Mouse (Mus musculus): ENCODE results near the gene Il4. TPM values are rescaled to one million over a fixed set of nuclear protein-coding genes. Genes with fewer than 3 reads are reported as not detected.
"Not testable (repeated sequence)": the region's sequence is repeated elsewhere in the genome, so short reads cannot be mapped to it uniquely, and the experiment has no call there.

The Il4 gene
- total RNA-seq, 2 experiments from 2014 or later, result not detected

- Histone ChIP-seq H3K27ac (no peak overlapping the region), H3K4me3 (no peak overlapping the region)
- DNase-seq (ENCODE audit: low spot score in 2 of 2), result peak in 1 of 2 experiments; percentile 21
- peak; percentile 83 for TF ChIP-seq CTCF (conservative IDR thresholded peaks at IDR 0.05)
Measured at GRCm38 (mm10) chr11:53584849-53585248, 33.6 kb downstream of the Il4 start.

- H3K4me3 ChIP-seq, result no peak overlapping the region
- no peak for DNase-seq (ENCODE audit: low spot score in 2 of 2)
- TF ChIP-seq CTCF (conservative IDR thresholded peaks at IDR 0.05), result peak; percentile 59
- H3K27ac ChIP-seq, result no peak overlapping the region
Measured at GRCm38 (mm10) chr11:53583151-53583550, 35.3 kb downstream of the Il4 start.

DNA sequence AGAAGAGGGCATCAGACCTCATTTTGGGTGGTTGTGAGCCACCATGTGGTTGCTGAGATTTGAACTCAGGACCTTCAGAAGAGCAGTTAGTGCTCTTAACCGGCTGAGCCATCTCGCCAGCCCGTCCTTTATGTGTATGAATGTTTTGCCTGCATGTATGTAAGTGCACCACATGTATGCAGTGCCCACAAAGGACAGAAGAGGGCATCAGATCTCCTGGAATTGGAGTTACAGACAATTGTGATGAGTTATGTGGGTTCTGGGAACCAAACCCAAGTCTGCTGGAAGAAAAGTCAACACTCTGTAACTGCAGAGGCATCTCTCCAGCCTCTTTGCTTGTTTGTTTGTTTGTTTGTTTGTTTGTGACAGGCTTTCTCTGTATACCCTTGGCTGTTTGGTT lies 37.9 kb downstream of the Il4 start:
- Histone ChIP-seq H3K4me3 (no peak overlapping the region), H3K27ac (no peak overlapping the region)
- DNase-seq (ENCODE audit: low spot score in 2 of 2), result no peak
- peak; percentile 44 for TF ChIP-seq CTCF (conservative IDR thresholded peaks at IDR 0.05)

- Histone ChIP-seq H3K4me3 (peak within 1 kb of the TSS; percentile 96), H3K27ac (peak within 1 kb of the TSS; percentile 87)
- no peak for TF ChIP-seq CTCF (conservative IDR thresholded peaks at IDR 0.05)
- DNase-seq (ENCODE audit: low spot score in 2 of 2), result peak; percentile 93 to 95
Measured at GRCm38 (mm10) chr11:53567224-53568014, 51.0 kb downstream of the Il4 start, which contains the start of gene Kif3a. Kif3a (plus strand) TSS chr11:53567379.

DNA sequence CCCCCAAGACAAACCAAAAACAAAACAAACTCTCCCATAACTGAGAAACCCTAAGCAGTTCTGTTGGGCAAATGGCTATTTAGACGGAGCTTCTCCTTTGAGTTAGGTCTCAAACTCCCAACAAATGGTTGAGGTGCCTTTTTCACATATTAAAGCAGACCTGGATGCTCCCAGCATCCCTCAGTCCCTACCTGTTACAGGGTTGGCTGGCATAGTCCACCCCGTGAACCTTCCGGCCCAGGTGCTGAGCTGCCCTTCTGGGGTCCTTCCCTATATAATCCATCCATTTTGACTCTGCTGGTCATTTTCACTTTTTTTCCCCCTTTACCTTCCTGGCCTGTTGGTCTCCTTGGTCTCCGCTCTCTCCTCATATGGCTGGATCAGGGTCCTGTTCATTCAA lies 51.8 kb downstream of the Il4 start:
- Histone ChIP-seq H3K4me3 (peak overlapping the region; percentile 96), H3K27ac (peak overlapping the region; percentile 87)
- no peak for DNase-seq (ENCODE audit: low spot score in 2 of 2)
- TF ChIP-seq CTCF (conservative IDR thresholded peaks at IDR 0.05), result no peak

DNA sequence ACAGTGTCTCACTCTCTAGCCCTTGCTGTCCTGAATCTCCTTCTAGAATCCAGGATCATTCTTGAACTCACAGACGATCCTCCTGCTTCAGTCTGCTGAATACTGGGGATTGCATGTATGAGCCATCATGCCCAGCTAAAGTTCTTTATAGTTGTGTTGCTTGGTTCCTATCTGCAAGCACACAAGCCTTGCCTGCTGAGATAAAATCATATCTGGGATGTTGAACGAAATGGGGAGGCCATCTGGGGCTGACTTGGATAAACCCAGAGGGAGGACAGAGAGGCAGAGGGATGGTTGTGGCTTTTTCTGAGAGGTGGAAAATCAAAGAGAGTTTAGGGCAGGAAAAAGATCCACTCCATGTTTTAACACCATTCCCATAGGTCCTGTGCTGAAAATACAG lies 56.5 kb downstream of the Il4 start:
- TF ChIP-seq CTCF (conservative IDR thresholded peaks at IDR 0.05), result no peak

GRCm38 (mm10) chr11:53559980-53560379 lies 58.5 kb downstream of the Il4 start:
- DNase-seq (ENCODE audit: low spot score in 2 of 2); H3K4me3 ChIP-seq; H3K27ac ChIP-seq: not testable (repeated sequence)

More for the DNA sequence above, 56.5 kb downstream of the Il4 start:
- H3K27ac ChIP-seq, result no peak overlapping the region
- DNase-seq (ENCODE audit: low spot score in 2 of 2), result no peak
- no peak overlapping the region for H3K4me3 ChIP-seq

DNA sequence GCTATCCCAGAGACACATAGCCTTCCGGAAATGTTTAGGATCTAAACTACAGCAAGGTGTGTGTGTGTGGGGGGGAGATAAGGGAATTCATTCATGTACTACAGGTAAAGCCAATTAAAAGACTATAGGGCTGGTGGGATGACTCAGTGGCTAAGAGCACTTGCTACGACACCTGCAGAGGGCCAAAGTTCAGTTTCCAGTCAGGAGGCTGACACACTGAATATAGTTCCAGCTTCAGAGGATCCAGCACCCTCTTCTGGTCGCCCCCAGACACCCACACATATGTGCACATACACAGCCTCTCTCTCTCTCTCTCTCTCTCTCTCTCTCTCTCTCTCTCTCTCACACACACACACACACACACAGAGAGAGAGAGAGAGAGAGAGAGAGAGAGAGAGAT lies 60.5 kb downstream of the Il4 start:
- H3K27ac ChIP-seq; H3K4me3 ChIP-seq; DNase-seq (ENCODE audit: low spot score in 2 of 2): not testable (repeated sequence)

DNA sequence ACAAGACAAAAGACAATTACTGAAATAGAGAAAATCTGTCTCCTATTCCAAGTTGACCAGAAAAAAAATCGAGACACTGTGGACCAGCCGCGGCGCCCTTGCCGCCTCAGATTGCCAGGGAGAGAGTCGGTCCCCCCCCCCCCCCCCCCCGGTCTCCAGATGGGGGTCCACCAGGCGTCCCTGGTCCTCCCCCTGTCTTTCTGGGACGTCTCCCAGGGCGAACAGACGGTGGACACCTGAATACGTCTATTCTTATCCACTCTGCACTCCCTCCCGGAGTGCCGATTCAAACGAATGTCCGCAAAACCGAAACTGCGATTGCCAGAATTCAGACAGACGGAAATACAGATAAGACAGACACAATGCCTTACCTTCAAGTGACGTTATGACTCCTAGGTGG lies 61.9 kb downstream of the Il4 start:
- DNase-seq (ENCODE audit: low spot score in 2 of 2); H3K4me3 ChIP-seq: not testable (repeated sequence)

More for the DNA sequence above, 61.9 kb downstream of the Il4 start:
- H3K27ac ChIP-seq, result not testable (repeated sequence)

Other genes with a start within 250 kb of the Il4 start
- gene Leap2, start 195.5 kb downstream of the Il4 start, total RNA-seq (2021), result not detected
- gene Uqcrq, start 187.8 kb downstream of the Il4 start, total RNA-seq (2021), result 100 to 1,000 TPM; 383 to 419 TPM
- 1 to 10 TPM in 1 of 2 experiments, under 1 TPM in 1; 0.67 to 2.0 TPM for gene Gdf9, start 187.6 kb downstream of the Il4 start, total RNA-seq (2021)
- gene Gm10447, start 161.6 kb downstream of the Il4 start, total RNA-seq (2021), result under 1 TPM; 0.20 to 0.26 TPM
- gene Shroom1, start 161.5 kb downstream of the Il4 start, total RNA-seq (2021), result 1 to 10 TPM; 4.8 to 5.1 TPM
- under 1 TPM in 1 of 2 experiments, not detected in 1; 0.52 TPM for gene Gm9837, start 148.2 kb downstream of the Il4 start, total RNA-seq (2021)
- gene Gm9945, start 138.5 kb downstream of the Il4 start, total RNA-seq (2021), result 1 to 10 TPM; 2.5 to 3.4 TPM
- 100 to 1,000 TPM; 137 to 142 TPM for gene Sowaha, start 138.4 kb downstream of the Il4 start, total RNA-seq (2021)
- gene Sept8, start 99.4 kb downstream of the Il4 start, total RNA-seq (2021), result 100 to 1,000 TPM; 240 to 254 TPM
- 100 to 1,000 TPM; 130 to 133 TPM for gene Kif3a, start 51.3 kb downstream of the Il4 start, total RNA-seq (2021)
- gene Il13, start 16.0 kb upstream of the Il4 start, total RNA-seq (2021), result not detected
- 10 to 100 TPM; 13.0 to 13.7 TPM for gene Rad50, start 88.7 kb upstream of the Il4 start, total RNA-seq (2021)
- gene Il5, start 102.1 kb upstream of the Il4 start, total RNA-seq (2021), result not detected
- 10 to 100 TPM in 1 of 2 experiments, 1 to 10 TPM in 1; 9.0 to 12.4 TPM for gene Irf1, start 151.3 kb upstream of the Il4 start, total RNA-seq (2021)
- gene Gm17334, start 154.5 kb upstream of the Il4 start, total RNA-seq (2021), result 1 to 10 TPM; 1.1 to 1.6 TPM
- gene Gm12216, start 240.6 kb upstream of the Il4 start, total RNA-seq (2021), result 1 to 10 TPM; 8.5 to 8.9 TPM